In genomic region chr11:55072467-55072866, GRCm38 (mm10) we compare ENCODE assay signal across 18 mouse cellular contexts. TPM values are rescaled to one million over a fixed set of nuclear protein-coding genes. Genes with fewer than 3 reads are reported as not detected.
DNase-seq lines count a peak whose midpoint lies in the region; ATAC-seq lines count a peak whose summit lies in the region.
"Had no signal": no experiment of that assay in that cellular context is flagged by ENCODE, and none has a peak within 500 bp of the region (broad histone marks: within the 10 kb centered on the region; RNA-seq: fewer than 3 reads in every experiment).

No protein-coding gene starts in this region.

- ATAC-seq in activated CD4-positive, CD25-positive, alpha-beta regulatory T cell, adult 4 months: peak; percentile 84
- ATAC-seq: lung, postnatal 0 days; midbrain, embryonic 13.5 days had no signal

- peak; percentile 22 to 30 for DNase-seq in spleen, adult 18-20 months
- DNase-seq in spleen, postnatal 14 days (ENCODE audit: low spot score in 2 of 2): no peak
- peak; percentile 72 to 74 for DNase-seq in spleen, postnatal 36 days (ENCODE audit: low spot score in 2 of 2)
- peak; percentile 45 to 62 for DNase-seq in thymus, postnatal 36 days
- no peak for DNase-seq in heart, postnatal 36 days
- no peak for DNase-seq in left cerebral cortex, postnatal 14 days (ENCODE audit: low spot score in 2 of 2)
- no peak for DNase-seq in left cerebral cortex, adult 9 months (ENCODE audit: low spot score in 2 of 2)
- DNase-seq: adrenal gland, postnatal 36 days; cerebellum, adult 8-10 months; kidney, adult 8-10 months; kidney, postnatal 4 days; liver; right cerebral cortex, postnatal 25 days had no signal

- intact Hi-C loops in heart, postnatal 36 days (cut with DNase I): no loop called here
- intact Hi-C loops in left cerebral cortex, postnatal 14 days (cut with DNase I): no loop called here

RNA-seq across cellular contexts. Expression of gene Ccdc69, which starts 5.5 kb away (rescaled TPM):
- 10 to 100 TPM; 78.6 to 85.9 TPM for polyA plus RNA-seq in activated CD4-positive, CD25-positive, alpha-beta regulatory T cell, adult 4 months (2017; shearing (Covaris generic))
- 1 to 10 TPM; 7.6 to 8.0 TPM for total RNA-seq in heart, postnatal 36 days (2021)
- total RNA-seq in left cerebral cortex, postnatal 14 days (2021): under 1 TPM; 0.27 to 0.55 TPM
- total RNA-seq: G1E had no signal
- polyA plus RNA-seq: G1E; midbrain, embryonic 13.5 days; neural tube, embryonic 14.5 days had no signal

RNA-seq across cellular contexts. Expression of gene Gm2a, which starts 25.4 kb away (rescaled TPM):
- 100 to 1,000 TPM; 152 to 191 TPM for polyA plus RNA-seq in activated CD4-positive, CD25-positive, alpha-beta regulatory T cell, adult 4 months (2017; shearing (Covaris generic))
- total RNA-seq in heart, postnatal 36 days (2021): 10 to 100 TPM; 10.8 to 11.8 TPM
- total RNA-seq in left cerebral cortex, postnatal 14 days (2021): 10 to 100 TPM; 48.6 to 49.2 TPM
- polyA plus RNA-seq: G1E had no signal

RNA-seq across cellular contexts. Expression of gene Anxa6, which starts 39.2 kb away (rescaled TPM):
- polyA plus RNA-seq in activated CD4-positive, CD25-positive, alpha-beta regulatory T cell, adult 4 months (2017; shearing (Covaris generic)): 100 to 1,000 TPM; 447 to 527 TPM
- total RNA-seq in heart, postnatal 36 days (2021): 100 to 1,000 TPM; 234 to 241 TPM
- 10 to 100 TPM; 84.5 to 90.8 TPM for total RNA-seq in left cerebral cortex, postnatal 14 days (2021)

Comparison
In these comparisons a context has a peak if more than half of its experiments do, and no peak if none do; other contexts are left out.
1. DNase-seq: peak in spleen, adult 18-20 months (2 of 2), spleen, postnatal 36 days (2 of 2) and thymus, postnatal 36 days (2 of 2); none in spleen, postnatal 14 days (0 of 2), heart, postnatal 36 days (0 of 2), left cerebral cortex, postnatal 14 days (0 of 2) and left cerebral cortex, adult 9 months (0 of 2).
2. RNA of gene Ccdc69, which starts 5.5 kb away (total RNA-seq): 7.6 to 8.0 TPM in heart, postnatal 36 days; 0.27 to 0.55 TPM in left cerebral cortex, postnatal 14 days; every median in the first group is over 4 times any median in the second.